Mouse (Mus musculus) mammary gland, adult 2 months (tissue): ENCODE data around the gene Cttnbp2nl. TPM values are rescaled to one million over a fixed set of nuclear protein-coding genes. Genes with fewer than 3 reads are reported as not detected.

Experiments used
- polyA plus RNA-seq: library from polyadenylated mRNA; depleted of rRNA; stranded (reverse); fragments of >200 nt; gene quantifications from 2 replicates; pipeline ENCODE4 v1.2.3, GENCODE M21; 2012; ENCODE audit warnings: low replicate concordance; rRNA removed

Cttnbp2nl gene
- polyA plus RNA-seq = 3.0 and 3.7 TPM in 2 replicates

DNA sequence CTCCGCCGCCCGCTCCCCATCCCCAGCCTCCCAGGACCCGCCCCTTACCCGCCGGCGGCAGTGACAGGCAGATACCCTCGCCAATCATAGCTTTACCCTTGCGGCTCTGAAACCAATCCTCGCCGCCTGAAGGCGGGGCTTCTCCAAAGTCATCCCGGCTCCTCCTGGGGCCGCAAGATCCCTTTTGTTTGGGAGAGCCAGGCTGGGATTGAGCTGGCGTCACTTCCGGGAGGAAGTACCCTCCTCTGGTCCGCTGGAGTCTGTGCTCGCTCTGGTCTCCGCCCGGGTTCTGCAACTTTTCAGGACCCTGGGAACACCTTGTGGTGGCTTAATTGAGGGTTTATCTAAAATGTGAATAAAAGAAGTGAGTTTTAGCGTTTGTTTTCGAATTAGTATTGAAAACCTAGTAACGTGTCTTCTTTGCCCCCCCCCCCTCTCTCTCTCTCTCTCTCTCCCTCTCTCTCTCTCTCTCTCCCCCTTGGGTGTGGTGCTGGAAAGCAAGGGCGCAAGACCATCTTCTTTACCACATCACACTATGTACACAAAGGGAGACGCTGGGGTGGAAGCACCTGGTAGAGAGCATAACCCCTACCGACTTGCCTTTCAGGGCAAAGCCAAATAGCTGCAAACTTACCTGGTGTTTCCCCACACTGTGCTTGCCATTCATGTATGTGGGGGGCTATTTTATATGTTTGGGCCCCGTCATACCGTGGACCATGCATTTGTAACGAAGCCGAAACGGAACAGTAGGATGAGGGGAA is at the start of gene Cttnbp2nl:
TSS of gene Cttnbp2nl (minus strand) at position 210 of the 761 bp plus-strand sequence.

DNA sequence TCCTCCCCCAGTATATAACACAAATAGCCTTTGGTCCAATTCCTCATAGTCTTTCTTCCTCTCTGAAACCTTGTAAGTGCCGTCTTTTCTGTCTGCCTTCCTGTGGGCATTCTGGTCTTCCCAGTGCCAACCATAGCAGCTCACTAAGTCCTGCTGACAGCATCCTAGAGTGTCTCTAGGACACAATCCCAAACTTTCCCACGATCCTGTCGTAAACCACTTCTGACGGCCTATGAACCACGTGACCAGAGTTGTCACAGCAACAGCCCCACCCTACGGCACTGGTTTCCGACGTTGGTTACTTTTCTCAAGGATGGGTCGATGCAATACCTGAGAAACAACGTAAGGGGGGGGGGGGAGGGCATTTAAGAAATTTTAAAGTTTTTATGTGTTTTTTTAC is 13.6 kb upstream of the Cttnbp2nl start, which contains the start of gene 4930564D02Rik:
TSS of gene 4930564D02Rik (plus strand) at position 301 of the 400 bp plus-strand sequence.

DNA sequence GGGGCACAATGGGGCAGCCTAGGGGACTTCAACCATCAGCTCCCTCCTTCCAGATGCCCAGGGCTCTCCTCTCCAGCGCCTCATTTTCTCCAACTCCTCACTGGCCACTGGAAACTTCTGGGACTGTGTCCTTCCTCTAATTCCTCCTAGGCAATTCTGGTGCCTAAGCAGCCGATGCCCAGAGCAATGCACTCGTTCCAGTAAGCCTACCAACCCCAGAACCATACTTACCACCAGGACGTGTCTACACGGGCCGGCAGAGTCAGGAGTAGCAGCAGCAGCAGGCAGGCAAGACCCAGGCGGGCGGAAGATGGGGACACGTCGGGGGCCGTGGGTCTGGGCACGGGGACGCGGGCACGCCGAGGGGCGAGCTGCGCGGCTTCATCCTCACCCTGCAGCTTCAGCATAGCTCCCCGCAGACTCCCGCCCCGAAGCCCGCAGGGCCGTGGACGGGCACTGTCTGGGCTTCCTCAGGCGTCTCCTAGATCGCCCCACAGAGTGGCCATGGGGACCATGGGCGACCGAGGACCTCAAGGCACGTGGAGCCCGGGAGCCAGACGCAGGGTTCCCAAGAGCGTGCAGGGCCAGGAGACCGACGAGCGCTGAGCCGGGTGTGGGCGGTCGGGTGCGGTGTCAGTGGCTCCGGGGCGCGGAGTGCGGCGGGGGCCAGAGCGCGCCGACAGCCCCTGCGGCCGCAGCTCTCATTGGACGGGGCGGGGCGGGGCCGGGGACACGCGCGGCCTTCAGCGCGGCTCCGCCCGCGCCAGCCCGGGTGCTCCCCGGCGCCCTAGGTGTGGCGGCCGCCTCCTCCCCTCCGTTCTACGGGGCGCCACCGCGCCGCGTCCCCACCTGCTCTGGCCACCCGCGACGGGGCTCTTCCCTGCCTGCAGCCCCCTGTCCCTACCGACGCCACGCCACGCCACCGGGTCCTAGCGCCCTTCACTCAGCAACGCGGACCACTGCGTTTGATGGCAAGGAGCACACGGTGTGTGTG is 91.6 kb downstream of the Cttnbp2nl start, which contains the start of gene Wnt2b:
TSS of gene Wnt2b (minus strand) at position 856 of the 994 bp plus-strand sequence.

Other genes starting within 250 kb of the Cttnbp2nl start
- 16.8 and 22.4 TPM in 2 replicates for gene Mov10, start 234.6 kb downstream of the Cttnbp2nl start, polyA plus RNA-seq
- gene St7l, start 189.1 kb downstream of the Cttnbp2nl start, polyA plus RNA-seq = 6.4 and 8.5 TPM in 2 replicates
- 18.8 and 44.7 TPM in 2 replicates for gene Capza1, start 188.6 kb downstream of the Cttnbp2nl start, polyA plus RNA-seq
- gene Wnt2b, start 91.2 kb downstream of the Cttnbp2nl start, polyA plus RNA-seq = 1.4 and 2.0 TPM in 2 replicates
- not detected in 2 replicates for gene 4930564D02Rik, start 13.7 kb upstream of the Cttnbp2nl start, polyA plus RNA-seq